Mouse (Mus musculus) ES-Bruce4 (cell line): ENCODE data around the gene Hesx1.

Experiments used
- CTCF ChIP-seq: IDR thresholded peaks from one replicate; pipeline ENCODE4 v1.8.1; 2011; ENCODE audit warnings: low read depth, low read length
- EP300 ChIP-seq: IDR thresholded peaks from 2 replicates; pipeline ENCODE4 v1.6.1; 2011; ENCODE audit warnings: low read depth, low read length; ENCODE audit not compliant: insufficient read depth
- POLR2A ChIP-seq: IDR thresholded peaks from one replicate; pipeline ENCODE4 v1.8.1; 2011; ENCODE audit warnings: low read length; ENCODE audit not compliant: insufficient read depth

DNA sequence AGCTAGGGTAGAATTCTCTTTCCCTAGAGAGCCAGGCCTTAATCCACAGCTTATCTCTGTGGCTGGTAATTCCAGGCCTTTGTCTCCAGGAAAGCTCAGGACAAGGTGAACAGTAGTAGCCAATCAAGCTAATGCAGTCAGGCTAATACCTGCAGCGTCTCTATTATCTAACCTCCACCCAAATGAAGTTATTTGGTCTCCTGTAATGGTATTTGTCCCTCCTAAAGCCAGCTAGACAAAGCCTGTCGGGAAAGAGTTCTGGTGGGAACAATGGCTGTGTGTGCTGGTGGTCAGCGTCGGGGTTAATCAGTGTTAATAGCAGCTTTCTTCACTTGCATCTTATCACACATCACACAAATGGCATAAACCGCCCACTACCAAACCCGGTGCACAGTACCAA is 11.7 kb downstream of the Hesx1 start:
- no peak for TF ChIP-seq CTCF
- TF ChIP-seq EP300 = no peak
- TF ChIP-seq POLR2A = no peak
